Mouse (Mus musculus) ES-Bruce4 (cell line): ENCODE data around the gene Tmem86b. TPM values are rescaled to one million over a fixed set of nuclear protein-coding genes. Genes with fewer than 3 reads are reported as not detected.
"Not testable (repeated sequence)": the region's sequence is repeated elsewhere in the genome, so short reads cannot be mapped to it uniquely, and the experiment has no call there.

ENCODE experiments used
- H3K27ac ChIP-seq: 2 replicates; pipeline ENCODE4 v1.5.1; 2012; ENCODE audit warnings: low read length, inconsistent platforms; ENCODE audit not compliant: insufficient read depth
- H3K27me3 ChIP-seq: 2 replicates; pipeline ENCODE4 v1.6.1; 2012; ENCODE audit warnings: mild to moderate bottlenecking, low read length, inconsistent platforms; ENCODE audit not compliant: control insufficient read depth, poor library complexity, insufficient read depth, severe bottlenecking
- H3K36me3 ChIP-seq: 2 replicates; pipeline ENCODE4 v1.6.1; 2012; ENCODE audit warnings: inconsistent platforms, mild to moderate bottlenecking, low read length, moderate library complexity; ENCODE audit not compliant: control insufficient read depth, poor library complexity, insufficient read depth, severe bottlenecking
- H3K4me1 ChIP-seq: one replicate; pipeline ENCODE4 v1.8.1; 2011; ENCODE audit warnings: low read length; ENCODE audit not compliant: control insufficient read depth, insufficient read depth
- H3K4me3 ChIP-seq: 2 replicates; pipeline ENCODE4 v1.5.1; 2011; ENCODE audit warnings: low read depth, mild to moderate bottlenecking, low read length
- H3K9ac ChIP-seq: 2 replicates; pipeline ENCODE4 v1.6.1; 2012; ENCODE audit warnings: low read depth, mild to moderate bottlenecking, inconsistent platforms; ENCODE audit not compliant: poor library complexity, severe bottlenecking
- H3K9me3 ChIP-seq: replicated peaks from 2 replicates; pipeline ENCODE4 v1.6.1; 2012; ENCODE audit warnings: mild to moderate bottlenecking, low read length, inconsistent platforms; ENCODE audit not compliant: control insufficient read depth, poor library complexity, insufficient read depth, severe bottlenecking
- CTCF ChIP-seq: IDR thresholded peaks from one replicate; pipeline ENCODE4 v1.8.1; 2011; ENCODE audit warnings: low read depth, low read length
- EP300 ChIP-seq: IDR thresholded peaks from 2 replicates; pipeline ENCODE4 v1.6.1; 2011; ENCODE audit warnings: low read depth, low read length; ENCODE audit not compliant: insufficient read depth
- POLR2A ChIP-seq: IDR thresholded peaks from one replicate; pipeline ENCODE4 v1.8.1; 2011; ENCODE audit warnings: low read length; ENCODE audit not compliant: insufficient read depth
- polyA plus RNA-seq: library from polyadenylated mRNA; stranded (reverse); fragments of >200 nt; gene quantifications from 2 replicates; pipeline ENCODE4 v1.2.4, GENCODE M21; 2011; ENCODE audit warnings: low read depth; ENCODE audit not compliant: missing spikeins, insufficient read depth, insufficient read length

The Tmem86b gene
- polyA plus RNA-seq, 1 experiment: 5.5 TPM

- H3K9me3 ChIP-seq: no peaks in the 10 kb centered on the region; the same call in 1 of the 2 replicates
- no peak overlapping the region for H3K9ac ChIP-seq
- no peak for TF ChIP-seq EP300
- TF ChIP-seq POLR2A: no peak
- no peak for TF ChIP-seq CTCF
- no peak overlapping the region for H3K4me3 ChIP-seq
- no peaks in the 10 kb centered on the region for H3K36me3 ChIP-seq
- no peaks in the 10 kb centered on the region for H3K27me3 ChIP-seq
- H3K27ac ChIP-seq: no peak overlapping the region
- no peaks in the 10 kb centered on the region for H3K4me1 ChIP-seq
Observed at GRCm38 (mm10) chr7:4602969-4603368, 28.3 kb downstream of the Tmem86b start.

- not testable (repeated sequence) for H3K9ac ChIP-seq
Observed at GRCm38 (mm10) chr7:4597046-4597445, 34.2 kb downstream of the Tmem86b start.

GRCm38 (mm10) chr7:4581481-4581880, 49.7 kb downstream of the Tmem86b start:
- H3K27me3 ChIP-seq, H3K36me3 ChIP-seq, H3K9ac ChIP-seq, H3K4me1 ChIP-seq, H3K4me3 ChIP-seq, H3K9me3 ChIP-seq, H3K27ac ChIP-seq: not testable (repeated sequence)

More at GRCm38 (mm10) chr7:4597046-4597445, 34.2 kb downstream of the Tmem86b start:
- H3K27me3 ChIP-seq, H3K4me3 ChIP-seq, H3K4me1 ChIP-seq, H3K9me3 ChIP-seq, H3K36me3 ChIP-seq, H3K27ac ChIP-seq: not testable (repeated sequence)

Other genes with a start within 250 kb of the Tmem86b start
- gene Gp6, start 233.7 kb downstream of the Tmem86b start, polyA plus RNA-seq: not detected in 2 replicates
- gene Rdh13, start 185.8 kb downstream of the Tmem86b start, polyA plus RNA-seq: 17.7 and 18.1 TPM in 2 replicates
- 7.0 and 13.2 TPM in 2 replicates for gene Eps8l1, start 170.7 kb downstream of the Tmem86b start, polyA plus RNA-seq
- gene Ppp1r12c, start 129.7 kb downstream of the Tmem86b start, polyA plus RNA-seq: 63.1 and 68.7 TPM in 2 replicates
- 20.2 and 20.7 TPM in 2 replicates for gene Tnnt1, start 115.0 kb downstream of the Tmem86b start, polyA plus RNA-seq
- gene Tnni3, start 107.2 kb downstream of the Tmem86b start, polyA plus RNA-seq: 10.0 and 11.5 TPM in 2 replicates
- gene Dnaaf3, start 99.0 kb downstream of the Tmem86b start, polyA plus RNA-seq: 9.2 and 10.0 TPM in 2 replicates
- gene Syt5, start 83.9 kb downstream of the Tmem86b start, polyA plus RNA-seq: 4.3 and 4.9 TPM in 2 replicates
- gene Ptprh, start 27.4 kb downstream of the Tmem86b start, polyA plus RNA-seq: not detected in 2 replicates
- 58.6 and 66.3 TPM in 2 replicates for gene Ppp6r1, start 27.6 kb upstream of the Tmem86b start, polyA plus RNA-seq
- 51.8 and 63.3 TPM in 2 replicates for gene Hspbp1, start 53.6 kb upstream of the Tmem86b start, polyA plus RNA-seq
- 10.9 TPM in 2 replicates for gene Brsk1, start 59.2 kb upstream of the Tmem86b start, polyA plus RNA-seq
- not detected in 2 replicates for gene Tmem150b, start 93.8 kb upstream of the Tmem86b start, polyA plus RNA-seq
- gene Kmt5c, start 108.7 kb upstream of the Tmem86b start, polyA plus RNA-seq: 69.0 and 72.3 TPM in 2 replicates
- gene Cox6b2, start 121.7 kb upstream of the Tmem86b start, polyA plus RNA-seq: 319 and 368 TPM in 2 replicates
- not detected in 2 replicates for gene Fam71e2, start 139.9 kb upstream of the Tmem86b start, polyA plus RNA-seq
- gene Il11, start 151.4 kb upstream of the Tmem86b start, polyA plus RNA-seq: 1.4 and 1.9 TPM in 2 replicates
- not detected in 2 replicates for gene Tmem190, start 151.5 kb upstream of the Tmem86b start, polyA plus RNA-seq
- gene Tmem238, start 158.2 kb upstream of the Tmem86b start, polyA plus RNA-seq: 2.6 and 6.8 TPM in 2 replicates
- 969 and 977 TPM in 2 replicates for gene Rpl28, start 161.5 kb upstream of the Tmem86b start, polyA plus RNA-seq
- gene Ube2s, start 181.2 kb upstream of the Tmem86b start, polyA plus RNA-seq: 474 and 498 TPM in 2 replicates
- gene Shisa7, start 213.3 kb upstream of the Tmem86b start, polyA plus RNA-seq: 3.8 and 5.3 TPM in 2 replicates
- gene Isoc2b, start 238.8 kb upstream of the Tmem86b start, polyA plus RNA-seq: 3.8 and 4.2 TPM in 2 replicates
- 3.3 and 4.3 TPM in 2 replicates for gene Isoc2a, start 245.7 kb upstream of the Tmem86b start, polyA plus RNA-seq